Comparison of ENCODE assay signal across 18 mouse cellular contexts in genomic region chr3:30610930-30611329, GRCm38 (mm10). TPM values are rescaled to one million over a fixed set of nuclear protein-coding genes. Genes with fewer than 3 reads are reported as not detected.
"Had no signal": no experiment of that assay in that cellular context is flagged by ENCODE, and none has a peak within 500 bp of the region (broad histone marks: within the 10 kb centered on the region; RNA-seq: fewer than 3 reads in every experiment).

No protein-coding gene starts in this region.

- ATAC-seq: intestine, postnatal 0 days; liver, embryonic 12.5 days had no signal

- H3K4me2 ChIP-seq: limb, embryonic 15.5 days; liver, embryonic 12.5 days; lung, embryonic 15.5 days; stomach, embryonic 15.5 days had no signal

- H3K27ac ChIP-seq: limb, embryonic 15.5 days; liver, embryonic 12.5 days; lung, embryonic 15.5 days; stomach, embryonic 15.5 days had no signal

- H3K27me3 ChIP-seq: limb, embryonic 15.5 days; liver, embryonic 12.5 days; lung, embryonic 15.5 days; stomach, embryonic 15.5 days had no signal

- H3K9ac ChIP-seq: limb, embryonic 15.5 days; liver, embryonic 12.5 days; lung, embryonic 15.5 days; stomach, embryonic 15.5 days had no signal

- DNase-seq: kidney, adult 9 months; kidney, postnatal 14 days; lung, postnatal 14 days; midbrain, embryonic 14.5 days; right cerebral cortex, postnatal 14 days had no signal

- H3K4me1 ChIP-seq: limb, embryonic 15.5 days; lung, embryonic 15.5 days; stomach, embryonic 15.5 days had no signal

- H3K4me3 ChIP-seq: limb, embryonic 15.5 days; liver, embryonic 12.5 days; lung, embryonic 15.5 days; stomach, embryonic 15.5 days had no signal

- H3K9me3 ChIP-seq: limb, embryonic 15.5 days; liver, embryonic 12.5 days; lung, embryonic 15.5 days; stomach, embryonic 15.5 days had no signal

RNA-seq across cellular contexts. Expression of gene Actrt3, which starts 11.2 kb away (rescaled TPM):
- polyA plus RNA-seq: limb, embryonic 15.5 days; liver, embryonic 12.5 days; liver, embryonic 16.5 days; lung, embryonic 15.5 days; spleen, adult 2 months had no signal

RNA-seq across cellular contexts. Expression of gene Lrriq4, which starts 33.4 kb away (rescaled TPM):
- total RNA-seq: layer of hippocampus, adult 8-10 months; layer of hippocampus, postnatal 14 days; left cerebral cortex, adult 18-20 months; left cerebral cortex, postnatal 25 days had no signal
- polyA plus RNA-seq: intestine, postnatal 0 days; large intestine, adult 2 months; limb, embryonic 11.5 days; limb, embryonic 15.5 days; liver, embryonic 12.5 days; liver, embryonic 16.5 days; lung, embryonic 15.5 days; midbrain, embryonic 14.5 days; spleen, adult 2 months; stomach, embryonic 15.5 days had no signal

RNA-seq across cellular contexts. Expression of gene Lrrc34, which starts 36.7 kb away (rescaled TPM):
- total RNA-seq: left cerebral cortex, adult 18-20 months had no signal
- polyA plus RNA-seq: large intestine, adult 2 months had no signal
